Mouse (Mus musculus) monocyte, adult 5-6 weeks (primary cell): ENCODE measurements around the gene Mum1. TPM values are rescaled to one million over a fixed set of nuclear protein-coding genes. Genes with fewer than 3 reads are reported as not detected.

ENCODE experiments used
- ATAC-seq: fragments of 153-309, 156-312 bp; replicated peaks from 2 replicates; pipeline ENCODE4 v1.8.0; 2017; ENCODE audit warnings: mild to moderate bottlenecking; ENCODE audit not compliant: low TSS enrichment, insufficient number of reproducible peaks, severe bottlenecking, poor library complexity, low FRiP score
- total RNA-seq: library from RNA; stranded (forward); fragments of 200-1000, 200-491, 200-594 nt; gene quantifications from 3 replicates; pipeline ENCODE4 v1.2.3, GENCODE M21; 2017

Mum1 gene
- total RNA-seq, 1 experiment from 2014 or later = 43.7 TPM

DNA sequence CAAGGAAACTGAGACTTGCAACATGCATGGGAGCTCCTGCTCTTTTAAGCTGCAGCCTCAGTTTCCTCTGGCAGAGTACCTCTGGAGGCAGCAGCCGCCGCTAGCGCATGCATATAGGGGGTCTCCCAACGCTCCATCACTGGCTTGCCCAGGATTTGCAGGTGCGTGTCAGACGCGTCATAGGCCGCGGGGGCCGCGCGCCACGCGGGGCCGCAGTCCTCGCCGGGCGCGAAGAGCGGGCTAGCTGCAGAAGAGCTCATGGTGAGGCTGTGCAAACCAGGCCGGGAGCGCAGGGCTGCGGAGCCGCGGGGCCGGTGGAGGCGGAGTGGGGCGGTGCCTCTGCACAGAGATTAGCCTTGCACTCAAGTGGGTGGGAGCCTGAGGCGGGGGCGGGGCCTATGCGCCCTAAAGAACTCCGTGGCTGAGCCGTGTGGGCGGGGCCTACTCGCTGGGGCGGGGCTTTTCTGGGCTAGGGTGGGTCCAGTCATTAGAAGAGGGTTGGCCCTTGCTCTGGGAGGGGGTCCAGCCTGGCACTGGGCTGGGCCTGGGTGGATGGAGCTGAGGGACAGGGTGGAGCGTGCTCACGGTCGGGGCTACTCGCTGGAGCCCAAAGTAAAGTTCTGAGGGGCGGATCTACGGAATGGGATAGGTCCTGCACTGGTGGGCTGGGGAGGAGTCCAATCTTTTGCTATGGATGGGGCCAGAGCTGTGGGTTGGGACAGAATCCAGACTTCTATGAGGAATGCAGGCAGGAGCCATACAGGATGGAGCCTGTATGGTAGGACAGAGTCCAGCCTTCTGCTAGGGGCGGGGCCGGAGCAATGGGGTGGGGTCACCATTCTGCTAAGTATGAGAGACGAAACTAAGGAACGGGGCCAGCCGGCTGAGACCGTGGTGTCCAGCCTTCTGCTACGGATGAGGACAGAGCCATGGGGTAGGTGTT, 34.7 kb downstream of the Mum1 start, which contains the start of the genes Gamt and Dazap1:
TSS of gene Gamt (minus strand) at position 371 of the 943 bp plus-strand sequence.
TSS of gene Dazap1 (plus strand) at position 845 of the 943 bp plus-strand sequence.
- ATAC-seq = peak; percentile 18

DNA sequence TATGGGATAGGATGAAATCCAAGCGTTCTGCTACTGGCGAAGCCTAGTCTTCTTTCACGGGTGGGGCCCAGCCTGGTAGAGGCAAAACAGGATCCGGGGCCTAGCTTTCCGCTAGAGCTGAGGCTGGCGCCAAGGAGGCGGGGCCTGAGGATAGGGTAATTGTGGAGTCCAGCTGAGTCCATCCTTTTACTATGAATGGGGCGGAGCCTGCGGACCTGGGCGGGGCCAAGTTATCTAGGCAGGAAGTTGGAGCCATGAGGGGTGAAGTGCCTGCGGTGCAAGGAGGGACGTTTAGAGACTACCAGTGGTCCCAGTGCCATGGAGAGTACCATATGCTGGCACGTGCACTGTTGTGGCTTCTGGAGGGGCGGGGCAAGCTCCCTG, 35.3 kb downstream of the Mum1 start:
- peak; percentile 72 for ATAC-seq

DNA sequence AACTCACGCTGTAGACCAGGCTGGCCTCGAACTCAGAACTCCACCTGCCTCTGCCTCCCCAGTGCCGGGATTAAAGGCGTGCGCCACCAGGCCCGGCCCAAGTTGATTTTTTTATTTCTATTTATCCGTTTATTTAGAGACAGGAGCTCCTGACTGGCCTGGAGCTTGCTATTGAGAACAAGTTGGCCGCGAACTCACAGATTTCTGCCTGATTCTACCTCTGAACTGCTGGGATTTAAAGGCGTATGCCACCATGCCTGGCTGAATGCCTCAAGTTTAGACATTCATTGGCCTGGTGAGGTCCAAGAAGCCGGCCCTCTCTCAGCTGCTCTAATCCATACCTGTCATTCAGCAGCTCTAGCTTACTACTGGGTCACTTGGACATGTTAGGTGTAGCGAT, 35.9 kb downstream of the Mum1 start:
- no peak for ATAC-seq

DNA sequence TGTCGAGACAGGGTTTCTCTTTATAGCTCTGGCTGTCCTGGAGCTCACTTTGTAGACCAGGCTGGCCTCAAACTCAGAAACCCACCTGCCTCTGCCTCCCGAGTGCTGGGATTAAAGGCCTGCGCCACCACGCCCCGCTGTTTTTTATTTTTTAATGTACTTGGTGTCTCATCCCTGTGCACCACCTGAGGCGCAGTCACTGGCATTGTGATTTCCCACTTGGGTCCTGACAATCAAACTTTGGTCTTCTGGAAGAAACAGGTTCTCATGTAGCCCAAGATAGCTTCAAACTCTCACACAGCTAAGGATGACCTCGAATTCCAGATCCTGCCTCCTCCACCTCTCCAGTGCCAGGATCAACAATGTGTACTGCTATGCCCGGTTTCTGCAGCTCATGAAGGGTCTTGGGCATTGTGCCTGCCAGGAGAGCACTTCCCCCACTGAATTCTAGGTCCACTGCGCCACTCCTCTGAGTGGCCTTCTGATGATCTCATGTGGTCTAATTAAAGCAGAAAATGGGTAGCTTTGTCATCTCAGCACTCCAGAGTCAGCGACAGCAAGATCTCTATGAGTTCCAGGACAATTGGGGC, 36.6 kb downstream of the Mum1 start:
- no peak for ATAC-seq

DNA sequence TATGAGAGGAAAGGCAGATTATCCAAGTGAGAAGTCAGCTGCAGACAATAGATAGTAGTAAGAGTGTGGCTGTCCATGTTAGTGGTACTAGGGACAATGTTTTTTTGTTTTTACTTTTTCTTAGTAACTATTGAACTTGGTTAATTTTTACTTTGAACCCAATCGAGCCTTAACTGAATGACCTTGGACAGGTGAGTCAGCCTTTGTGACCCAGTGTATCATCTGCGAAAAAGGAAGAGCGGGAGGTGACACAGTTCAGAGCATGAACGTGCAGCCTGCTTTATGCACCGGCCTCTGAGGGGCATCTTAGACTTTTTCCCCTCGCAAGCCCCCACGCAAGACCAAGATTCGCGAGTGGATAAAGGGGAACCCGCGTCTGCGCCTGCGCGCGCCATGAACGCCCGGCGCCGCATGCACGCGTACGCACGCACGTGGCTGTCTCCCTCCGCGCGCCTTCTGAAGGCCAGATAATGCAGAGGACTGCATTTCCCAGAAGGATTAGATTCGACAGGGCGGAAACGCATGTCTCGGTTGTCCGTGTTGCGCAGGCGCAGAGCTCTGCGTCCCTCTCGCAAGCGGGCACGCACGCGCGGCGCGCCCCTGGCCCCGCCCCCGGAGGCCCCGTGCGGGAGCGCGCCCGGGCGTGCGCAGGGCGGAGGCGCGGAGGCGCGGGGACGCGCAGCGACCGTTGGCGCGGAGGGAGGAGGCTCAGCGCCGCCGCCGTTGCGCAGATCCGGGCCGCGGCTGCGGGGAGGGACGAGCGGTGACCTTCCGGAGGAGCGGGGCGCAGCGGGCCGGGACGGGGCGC, 38.3 kb downstream of the Mum1 start:
- ATAC-seq = peak; percentile 76

DNA sequence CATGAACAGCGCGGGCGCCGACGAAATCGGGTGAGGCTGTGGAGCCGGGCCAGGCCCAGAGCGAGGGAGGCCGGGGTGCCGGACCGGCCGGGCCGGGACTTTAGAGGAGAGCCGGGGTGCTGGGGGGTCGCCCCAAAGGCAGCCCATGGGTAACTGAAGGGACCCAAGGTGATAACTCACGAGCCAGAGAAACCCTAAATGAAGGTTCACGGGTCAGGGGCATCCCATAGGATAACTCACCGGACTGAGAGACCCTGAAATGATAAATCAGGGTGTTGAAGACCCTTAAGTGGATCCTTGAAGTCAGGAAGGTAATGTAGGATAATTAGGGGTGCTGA, 38.9 kb downstream of the Mum1 start:
- ATAC-seq = no peak

DNA sequence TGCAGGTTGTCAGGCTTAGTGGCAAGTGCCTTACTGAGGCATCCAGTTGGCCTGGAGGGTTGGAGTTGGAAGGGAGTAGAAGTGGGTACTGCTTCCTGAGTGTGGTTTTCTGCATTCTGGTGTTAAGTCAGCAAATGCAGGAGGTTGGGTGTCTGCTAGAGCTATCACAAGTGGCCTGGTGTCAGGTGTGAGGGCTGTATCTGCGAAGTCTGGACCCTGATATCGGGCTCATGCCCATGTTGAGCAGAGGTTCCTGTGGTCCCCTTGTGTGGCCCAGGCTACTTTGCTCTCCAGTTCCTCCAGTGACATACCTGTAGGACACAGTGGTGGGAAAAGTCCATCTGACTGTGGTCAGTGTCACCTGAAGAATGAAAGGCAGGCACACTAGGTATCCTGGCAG, 43.9 kb downstream of the Mum1 start:
- ATAC-seq = no peak

DNA sequence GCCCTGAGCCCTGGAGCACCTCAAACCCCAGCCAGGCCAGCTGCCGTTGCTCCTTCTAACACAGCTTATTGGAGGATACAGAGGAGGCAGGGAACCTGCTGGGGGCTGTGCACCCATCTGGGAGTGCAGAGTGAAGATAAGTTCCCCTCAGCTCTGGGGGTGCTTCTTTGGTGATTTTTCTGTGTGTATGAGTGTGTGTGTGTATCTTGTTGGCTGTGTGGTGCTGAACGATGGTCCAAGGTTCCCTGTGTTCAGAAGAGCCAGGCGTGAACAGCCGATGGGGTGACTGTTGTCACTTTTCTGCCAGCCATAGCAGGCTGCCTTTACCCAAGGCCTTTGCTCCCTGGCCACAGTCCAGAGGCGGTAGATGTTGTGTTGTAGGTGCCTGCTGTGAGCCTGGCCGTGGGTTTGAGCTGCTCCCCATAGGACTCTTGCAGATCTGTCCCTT, 44.5 kb downstream of the Mum1 start:
- ATAC-seq = no peak

DNA sequence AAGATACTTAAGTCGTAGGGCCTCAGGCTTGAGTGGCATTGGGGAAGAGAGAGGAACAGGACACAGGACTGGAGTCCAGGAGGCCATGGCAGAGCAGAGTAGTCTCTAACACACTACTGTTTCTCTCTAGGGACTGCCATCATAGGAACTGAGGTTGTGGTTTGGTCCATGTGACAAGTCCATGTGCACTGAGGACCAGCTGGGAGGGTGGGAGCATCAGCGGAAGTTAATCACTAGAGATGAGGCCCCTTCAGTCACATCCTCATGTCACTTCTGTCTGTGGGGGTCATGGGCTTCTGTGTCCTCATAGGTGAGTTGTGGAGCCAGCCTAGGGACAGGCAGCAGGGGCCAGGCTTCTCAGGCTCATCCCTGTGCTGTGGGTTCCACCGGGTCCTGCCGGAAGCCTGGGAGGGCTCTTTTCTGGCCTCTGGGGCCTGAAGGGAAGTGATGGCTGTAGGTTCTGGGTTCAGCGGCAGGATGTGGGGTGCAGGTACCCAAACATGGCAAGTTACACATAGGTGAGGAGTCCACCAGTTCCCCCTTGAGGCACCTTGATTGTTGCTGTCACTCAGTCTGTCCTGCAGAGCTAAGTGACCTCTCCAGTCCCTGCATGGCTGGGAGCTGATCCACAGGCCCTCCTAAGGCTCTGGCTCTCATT, 45.1 kb downstream of the Mum1 start:
- no peak for ATAC-seq

DNA sequence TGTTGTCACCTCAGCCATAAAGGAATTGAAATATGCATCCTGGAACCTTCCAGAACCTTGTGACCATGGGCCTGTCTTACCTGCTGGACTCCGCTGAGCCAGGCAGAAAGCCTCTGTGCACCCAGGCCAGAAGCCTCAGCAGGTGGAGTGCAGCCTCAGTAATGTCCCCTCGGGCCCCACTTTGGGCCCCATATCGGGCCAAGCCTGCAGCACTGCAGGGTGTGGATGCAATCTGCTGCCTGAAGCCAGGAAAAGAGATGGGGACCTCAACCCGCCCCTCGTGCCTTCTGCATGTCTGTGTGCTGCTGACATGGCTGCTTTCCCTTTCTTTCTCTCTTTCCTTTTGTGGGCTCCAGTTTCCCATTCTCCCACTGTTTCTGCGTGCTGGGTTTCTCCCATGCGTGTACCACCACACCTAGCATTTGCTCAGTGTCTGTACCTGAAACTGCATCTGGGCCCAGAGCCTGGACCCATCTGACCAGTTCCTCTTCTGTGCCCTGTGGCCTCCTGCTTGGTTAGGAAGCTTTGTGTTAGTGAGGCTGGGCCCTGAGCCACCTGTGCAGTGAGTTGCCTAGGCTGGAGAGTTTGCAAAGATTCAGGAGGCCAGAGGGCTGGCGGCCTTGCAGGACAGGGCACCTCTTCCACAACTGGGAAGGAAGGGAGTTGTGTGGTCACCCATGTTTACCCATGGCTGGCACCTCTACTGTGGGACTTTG, 45.8 kb downstream of the Mum1 start:
- no peak for ATAC-seq

DNA sequence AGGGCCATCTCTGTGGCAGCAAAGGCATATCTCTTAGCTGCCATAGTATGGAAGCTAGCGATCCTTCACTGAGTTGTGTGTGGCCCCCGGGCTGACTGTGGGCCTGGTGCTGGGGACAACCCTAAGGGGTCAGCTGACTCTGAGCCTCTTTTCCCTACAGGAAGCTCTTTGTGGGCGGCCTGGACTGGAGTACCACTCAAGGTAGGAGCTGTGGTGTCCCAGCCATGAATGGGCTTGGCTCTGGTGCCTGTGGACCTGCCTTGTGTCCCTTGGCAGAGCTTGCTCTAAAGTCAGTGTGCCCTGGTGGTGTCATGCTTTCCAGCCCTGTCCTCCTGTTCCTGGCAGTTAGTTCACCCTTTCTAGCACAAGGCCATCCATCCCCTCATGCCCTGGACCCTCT, 47.6 kb downstream of the Mum1 start:
- no peak for ATAC-seq

DNA sequence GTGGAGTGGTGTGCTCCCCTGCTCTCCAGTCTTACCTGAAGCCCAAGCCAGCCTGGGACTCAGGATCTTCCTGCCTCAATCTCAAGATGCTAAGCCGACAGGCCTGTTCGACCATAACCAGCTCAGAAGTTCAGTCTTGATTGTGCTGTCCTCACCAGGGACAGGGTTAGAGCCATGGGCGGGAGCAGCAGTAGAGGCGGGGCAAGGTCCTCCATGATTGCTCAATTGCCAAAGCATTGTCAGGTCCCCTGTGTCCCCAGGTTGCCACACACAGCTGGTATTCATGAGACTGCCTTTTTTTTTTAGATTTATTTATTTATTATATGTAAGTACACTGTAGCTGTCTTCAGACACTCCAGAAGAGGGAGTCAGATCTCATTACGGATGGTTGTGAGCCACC, 50.0 kb downstream of the Mum1 start:
- ATAC-seq = no peak

DNA sequence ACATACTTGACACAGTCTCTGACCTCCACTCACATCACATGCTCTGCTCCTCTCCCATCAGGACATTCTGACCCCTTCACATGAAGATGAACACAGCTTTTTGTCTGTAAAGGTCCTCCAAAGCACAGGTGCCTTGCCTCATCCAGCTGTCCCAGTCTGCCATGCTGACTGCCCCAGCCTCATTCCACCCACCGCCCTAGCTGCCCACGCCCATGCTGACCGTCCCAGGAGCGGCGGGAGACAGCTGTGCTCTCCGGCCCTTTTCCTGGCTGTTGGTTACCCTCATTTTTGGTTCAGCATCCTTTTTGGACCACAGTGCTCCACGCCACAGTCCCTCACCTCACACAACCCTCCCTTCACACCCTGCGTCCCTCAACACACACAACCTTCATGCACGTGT, 52.2 kb downstream of the Mum1 start:
- no peak for ATAC-seq

DNA sequence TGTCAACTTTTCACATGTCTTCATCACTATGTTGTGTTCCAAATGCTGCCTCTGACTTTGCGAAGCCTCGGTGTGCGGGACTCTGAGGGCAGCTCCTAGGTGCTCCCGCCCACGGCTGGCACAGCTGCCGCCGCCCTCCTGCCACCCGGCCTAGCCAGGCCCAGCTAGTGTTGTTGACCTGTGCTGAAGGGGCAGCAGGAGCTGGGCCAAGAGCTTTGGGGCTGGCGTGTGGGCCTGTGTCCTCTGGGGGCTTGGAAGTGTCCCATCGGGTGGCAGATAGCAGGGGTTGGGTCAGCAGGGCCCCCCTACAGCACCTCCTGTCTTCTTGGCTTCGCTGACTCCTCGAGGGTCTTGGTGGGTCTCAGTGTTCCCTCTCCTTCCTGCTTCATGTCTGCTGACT, 53.0 kb downstream of the Mum1 start:
- no peak for ATAC-seq

DNA sequence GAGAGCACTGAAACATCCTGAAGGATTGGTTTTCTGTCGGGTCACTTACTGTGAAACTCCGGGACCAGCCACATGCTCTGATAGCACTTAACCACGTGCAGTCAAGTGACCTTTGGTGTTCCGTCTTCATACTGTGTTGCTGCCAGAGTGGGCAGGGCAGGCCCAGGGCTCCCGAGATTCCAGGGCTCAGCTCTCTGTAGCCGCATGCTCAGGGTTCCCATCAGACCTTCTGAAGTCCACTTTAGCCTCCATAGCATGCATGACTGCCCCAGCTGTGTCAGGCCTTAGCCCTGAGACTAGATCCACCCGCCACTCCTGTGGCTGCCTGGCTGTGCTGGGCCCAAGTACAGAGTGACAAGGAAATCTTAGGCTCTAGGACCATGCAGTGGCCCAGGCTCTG, 55.1 kb downstream of the Mum1 start:
- no peak for ATAC-seq

DNA sequence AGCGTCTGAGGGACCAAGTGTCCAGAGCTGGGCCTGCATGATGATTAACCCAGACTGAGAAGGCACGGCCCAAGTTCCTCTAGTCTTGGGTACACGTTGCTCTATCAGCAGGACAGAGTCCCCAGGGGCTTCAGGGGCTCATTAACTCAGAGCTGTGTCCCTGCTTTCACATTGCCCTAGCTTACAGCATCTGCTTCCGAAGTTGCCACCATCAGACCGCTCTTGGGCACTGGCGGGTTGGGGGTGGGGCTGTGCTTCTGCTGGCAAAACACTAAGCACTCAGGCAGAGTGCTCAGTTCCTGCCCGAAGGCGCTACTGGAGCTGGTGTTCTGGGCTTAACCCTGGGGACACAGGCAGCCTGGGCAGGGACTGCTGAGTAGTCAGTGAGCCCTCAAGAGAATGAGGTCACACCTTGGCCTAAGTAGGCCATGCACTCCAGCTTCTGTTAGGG, 55.7 kb downstream of the Mum1 start:
- no peak for ATAC-seq

DNA sequence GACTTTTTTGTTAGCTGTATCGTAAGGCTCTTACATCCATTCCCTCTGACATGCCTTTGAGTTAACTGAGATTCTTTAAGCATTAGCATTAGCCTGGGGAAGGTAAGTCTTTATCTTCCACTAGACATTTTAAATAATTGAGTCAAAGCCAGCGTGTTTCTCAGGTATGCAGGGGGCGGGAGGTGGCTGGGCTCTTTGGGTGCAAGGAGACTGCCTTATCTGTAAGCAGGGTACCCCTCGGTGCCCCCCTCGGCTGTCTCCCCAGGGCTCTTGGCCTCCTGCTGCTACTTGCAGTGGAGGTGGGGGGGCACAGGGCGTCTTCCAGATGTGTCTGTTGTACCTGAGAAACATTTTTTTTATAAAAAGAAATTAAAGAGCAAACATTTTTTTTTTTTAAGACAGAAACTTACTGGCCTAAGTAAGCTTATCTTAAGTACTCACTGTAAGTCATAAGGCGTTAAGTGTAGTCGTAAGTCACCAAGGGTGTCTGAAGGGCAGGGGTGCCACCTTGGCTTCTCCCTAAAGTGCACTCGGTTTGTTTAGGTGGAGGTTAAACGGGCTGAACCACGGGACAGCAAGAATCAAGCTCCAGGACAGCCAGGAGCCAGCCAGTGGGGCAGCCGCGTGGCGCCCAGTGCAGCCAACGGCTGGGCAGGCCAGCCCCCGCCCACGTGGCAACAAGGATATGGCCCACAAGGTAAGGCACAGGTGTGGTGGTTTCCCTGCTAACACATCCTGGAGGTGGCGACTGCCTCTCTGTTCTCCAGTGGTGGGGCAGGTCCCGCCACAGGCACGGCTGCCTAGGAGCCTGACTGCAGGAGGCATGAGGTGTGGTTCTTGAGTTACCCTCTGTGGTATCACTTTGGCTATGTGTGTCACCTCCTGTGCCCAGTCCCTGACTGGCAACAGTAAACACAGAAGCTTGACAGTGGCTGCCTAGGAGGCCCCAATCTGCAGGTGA, 56.5 kb downstream of the Mum1 start:
- ATAC-seq = no peak
